Mouse (Mus musculus): Measurements from ENCODE around the gene Tbxa2r. TPM values are rescaled to one million over a fixed set of nuclear protein-coding genes. Genes with fewer than 3 reads are reported as not detected.
A peak's percentile ranks its signal among the peaks of the same experiment; 100 is the strongest.

Tbxa2r gene
- polyA plus RNA-seq, 1 experiment = 68.1 TPM

DNA sequence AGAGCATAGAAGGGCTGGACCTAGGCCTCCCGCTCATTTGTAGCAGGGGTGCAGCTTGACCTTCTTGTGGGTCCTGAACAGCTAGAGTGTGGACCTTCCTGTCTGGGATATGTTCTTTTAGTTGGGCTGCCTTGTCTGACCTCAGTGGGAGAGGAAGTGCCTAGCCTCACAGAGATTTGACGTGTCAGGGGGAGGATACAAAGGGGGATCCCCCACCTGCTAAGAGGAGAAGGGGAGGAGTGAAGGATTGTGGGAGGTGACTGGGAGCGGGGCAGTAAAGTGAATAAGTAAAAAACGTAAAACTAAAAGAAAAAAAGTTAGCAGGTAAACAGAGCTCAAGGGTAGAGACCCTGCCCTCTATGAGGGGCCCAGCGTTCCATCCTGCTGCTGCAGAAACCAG, 19.0 kb upstream of the Tbxa2r start:
- H3K4me3 ChIP-seq (ENCODE audit: extremely low read depth, insufficient read depth, insufficient read length) = no peak overlapping the region
- 61% methylated on average over 5 of the region's 5 CpGs for WGBS
- no peaks in the 10 kb centered on the region for H3K27me3 ChIP-seq (ENCODE audit: control insufficient read depth, insufficient read depth, low read length)
- H3K36me3 ChIP-seq (ENCODE audit: control insufficient read depth, insufficient read depth, low read length) = peaks cover 62% of the 10 kb centered on the region
- TF ChIP-seq CTCF (IDR thresholded peaks at IDR 0.05; ENCODE audit: extremely low read depth, insufficient read depth, insufficient read length, insufficient replicate concordance) = no peak
- TF ChIP-seq POLR2A (IDR thresholded peaks at IDR 0.05; ENCODE audit: low read depth, low read length) = no peak
- no peak overlapping the region for H3K27ac ChIP-seq (ENCODE audit: insufficient read depth, low read length)
- DNase-seq (ENCODE audit: low read depth in 1 of 2, low spot score in 2 of 2) = no peak
- H3K4me1 ChIP-seq (ENCODE audit: control insufficient read depth, insufficient read depth, insufficient read length) = peaks cover 3% of the 10 kb centered on the region; the same call in 1 of the 2 replicates

DNA sequence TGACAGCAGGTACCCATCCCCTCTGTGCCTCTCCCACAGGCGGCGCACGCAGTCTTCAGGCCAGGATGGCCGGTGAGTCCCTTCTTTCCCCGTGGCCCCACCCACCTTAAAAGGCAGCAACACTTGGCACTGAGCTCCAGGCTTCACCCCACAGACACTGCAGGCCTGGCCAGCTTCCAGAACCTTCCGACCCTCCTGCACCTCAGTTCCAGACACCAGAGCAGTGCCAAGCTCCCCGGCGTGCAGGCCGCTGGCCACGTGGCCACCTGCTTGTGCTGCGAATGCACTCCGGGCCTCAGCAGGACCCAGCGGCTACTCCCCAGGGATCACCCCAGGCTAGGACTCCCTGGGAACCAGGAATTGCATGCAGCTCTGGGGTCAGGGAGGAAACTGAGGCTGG, 14.9 kb upstream of the Tbxa2r start:
- H3K36me3 ChIP-seq (ENCODE audit: control insufficient read depth, insufficient read depth, low read length) = peaks cover 56% of the 10 kb centered on the region
- 93% methylated on average over 13 of the region's 13 CpGs for WGBS
- DNase-seq (ENCODE audit: low read depth in 1 of 2, low spot score in 2 of 2) = no peak

DNA sequence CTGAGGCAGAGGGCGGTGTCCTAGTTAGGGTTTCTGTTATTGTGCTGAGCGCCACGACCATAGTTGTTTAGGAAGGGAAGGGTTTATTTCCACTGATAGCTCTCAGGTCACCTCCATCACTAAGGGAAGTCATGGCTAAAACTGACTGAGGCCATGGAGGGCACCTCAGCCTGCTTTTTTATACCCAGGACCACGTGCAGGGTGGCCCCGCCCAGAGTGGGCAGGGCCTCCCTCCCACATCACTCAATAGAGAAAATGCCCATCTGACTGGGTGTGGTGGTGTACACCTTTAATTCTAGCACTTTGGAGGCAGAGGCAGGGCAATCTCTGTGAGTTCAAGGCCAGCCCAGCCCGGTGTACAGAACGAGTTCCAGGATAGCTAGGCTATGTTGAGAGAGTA, 14.3 kb upstream of the Tbxa2r start:
- Histone ChIP-seq H3K27ac (ENCODE audit: insufficient read depth, low read length) (no peak overlapping the region), H3K27me3 (ENCODE audit: control insufficient read depth, insufficient read depth, low read length) (no peaks in the 10 kb centered on the region), H3K4me1 (ENCODE audit: control insufficient read depth, insufficient read depth, insufficient read length) (peaks cover 3% of the 10 kb centered on the region; the same call in 1 of the 2 replicates), H3K4me3 (ENCODE audit: extremely low read depth, insufficient read depth, insufficient read length) (no peak overlapping the region), H3K36me3 (ENCODE audit: control insufficient read depth, insufficient read depth, low read length) (peaks cover 53% of the 10 kb centered on the region)
- no peak for DNase-seq (ENCODE audit: low read depth in 1 of 2, low spot score in 2 of 2)
- TF ChIP-seq CTCF (IDR thresholded peaks at IDR 0.05; ENCODE audit: extremely low read depth, insufficient read depth, insufficient read length, insufficient replicate concordance) (no peak), POLR2A (IDR thresholded peaks at IDR 0.05; ENCODE audit: low read depth, low read length) (no peak)
- 77% methylated on average over 7 of the region's 7 CpGs for whole genome bisulfite sequencing

More for the DNA sequence above, 14.9 kb upstream of the Tbxa2r start:
- Histone ChIP-seq H3K27ac (ENCODE audit: insufficient read depth, low read length) (no peak overlapping the region), H3K27me3 (ENCODE audit: control insufficient read depth, insufficient read depth, low read length) (no peaks in the 10 kb centered on the region), H3K4me3 (ENCODE audit: extremely low read depth, insufficient read depth, insufficient read length) (no peak overlapping the region), H3K4me1 (ENCODE audit: control insufficient read depth, insufficient read depth, insufficient read length) (peaks cover 3% of the 10 kb centered on the region; the same call in 1 of the 2 replicates)
- TF ChIP-seq POLR2A (IDR thresholded peaks at IDR 0.05; ENCODE audit: low read depth, low read length) (no peak), CTCF (IDR thresholded peaks at IDR 0.05; ENCODE audit: extremely low read depth, insufficient read depth, insufficient read length, insufficient replicate concordance) (no peak)

GRCm38 (mm10) chr10:81315587-81315986, 12.9 kb upstream of the Tbxa2r start:
- DNase-seq (ENCODE audit: low read depth in 1 of 2, low spot score in 2 of 2) = no peak
- no peak overlapping the region for H3K27ac ChIP-seq (ENCODE audit: insufficient read depth, low read length)
- WGBS = 86% methylated on average over 16 of the region's 16 CpGs
- TF ChIP-seq POLR2A (IDR thresholded peaks at IDR 0.05; ENCODE audit: low read depth, low read length) (no peak), CTCF (IDR thresholded peaks at IDR 0.05; ENCODE audit: extremely low read depth, insufficient read depth, insufficient read length, insufficient replicate concordance) (no peak)
- H3K36me3 ChIP-seq (ENCODE audit: control insufficient read depth, insufficient read depth, low read length) = peaks cover 42% of the 10 kb centered on the region
- H3K4me3 ChIP-seq (ENCODE audit: extremely low read depth, insufficient read depth, insufficient read length) = no peak overlapping the region
- H3K4me1 ChIP-seq (ENCODE audit: control insufficient read depth, insufficient read depth, insufficient read length) = peaks cover 5% of the 10 kb centered on the region; the same call in 1 of the 2 replicates
- H3K27me3 ChIP-seq (ENCODE audit: control insufficient read depth, insufficient read depth, low read length) = no peaks in the 10 kb centered on the region

DNA sequence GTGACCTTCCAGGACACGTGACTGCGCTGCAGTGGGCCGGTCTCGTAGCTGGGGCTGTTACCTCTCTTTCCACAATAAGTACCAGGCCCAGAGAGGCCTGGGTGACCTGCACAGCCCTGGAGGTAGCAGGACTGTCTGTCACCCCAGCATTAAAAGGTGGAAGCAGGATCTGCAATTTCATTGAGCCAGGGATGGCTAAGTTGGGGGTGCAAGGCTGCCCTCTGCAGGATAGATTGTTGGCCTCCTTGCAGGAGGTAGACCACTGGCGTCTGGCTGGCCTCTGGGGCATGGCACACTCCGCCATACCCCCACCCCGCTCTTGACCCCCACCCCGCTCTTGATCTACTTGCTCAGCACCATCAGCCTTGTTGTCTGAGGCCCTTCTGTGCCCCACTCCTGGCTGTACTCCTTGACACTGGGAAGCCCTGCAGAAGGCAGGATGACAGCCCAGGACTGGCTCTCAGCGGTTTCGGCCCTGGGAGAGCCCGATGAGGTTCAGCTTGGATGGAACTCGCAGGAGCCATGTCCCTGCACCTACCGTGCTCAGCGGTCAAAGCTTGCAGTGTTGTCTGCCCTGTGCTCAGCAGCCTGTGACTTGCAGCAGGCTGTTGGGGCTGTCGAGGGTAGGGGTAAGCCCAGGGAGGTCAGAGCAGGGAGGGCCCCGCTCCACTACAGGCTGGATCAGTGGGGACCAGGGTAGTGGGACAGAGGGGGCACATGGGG, 12.0 kb upstream of the Tbxa2r start:
- TF ChIP-seq POLR2A (IDR thresholded peaks at IDR 0.05; ENCODE audit: low read depth, low read length) = no peak
- TF ChIP-seq CTCF (IDR thresholded peaks at IDR 0.05; ENCODE audit: extremely low read depth, insufficient read depth, insufficient read length, insufficient replicate concordance) = peak; percentile 38; the same call in 1 of the 2 replicates
- no peak overlapping the region for H3K27ac ChIP-seq (ENCODE audit: insufficient read depth, low read length)
- H3K27me3 ChIP-seq (ENCODE audit: control insufficient read depth, insufficient read depth, low read length) = no peaks in the 10 kb centered on the region
- no peak for DNase-seq (ENCODE audit: low read depth in 1 of 2, low spot score in 2 of 2)
- WGBS = 74% methylated on average over 16 of the region's 16 CpGs
- H3K36me3 ChIP-seq (ENCODE audit: control insufficient read depth, insufficient read depth, low read length) = peaks cover 34% of the 10 kb centered on the region
- peaks cover 5% of the 10 kb centered on the region; the same call in 1 of the 2 replicates for H3K4me1 ChIP-seq (ENCODE audit: control insufficient read depth, insufficient read depth, insufficient read length)
- H3K4me3 ChIP-seq (ENCODE audit: extremely low read depth, insufficient read depth, insufficient read length) = no peak overlapping the region

DNA sequence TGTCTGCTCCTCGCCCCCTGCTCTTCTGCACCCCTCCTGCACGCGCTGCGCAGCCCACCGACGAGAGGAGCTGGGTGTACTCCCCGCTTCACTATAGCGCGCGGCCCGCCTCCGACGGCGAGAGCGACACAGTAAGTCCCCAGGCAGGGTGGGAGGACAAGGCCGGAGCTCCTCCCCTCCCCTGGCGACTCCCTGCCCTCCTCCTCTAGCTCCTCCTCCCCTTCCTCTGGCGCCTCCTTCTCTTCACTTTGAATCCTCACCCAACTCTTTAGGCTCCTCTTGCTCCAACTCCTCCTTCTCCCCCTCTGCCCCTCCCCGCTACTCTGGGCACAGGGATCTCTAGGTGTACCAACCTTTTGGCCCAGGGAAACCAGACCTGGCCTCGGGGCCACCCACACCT, 11.3 kb upstream of the Tbxa2r start:
- TF ChIP-seq POLR2A (IDR thresholded peaks at IDR 0.05; ENCODE audit: low read depth, low read length) (no peak), CTCF (IDR thresholded peaks at IDR 0.05; ENCODE audit: extremely low read depth, insufficient read depth, insufficient read length, insufficient replicate concordance) (no peak)
- Histone ChIP-seq H3K27me3 (ENCODE audit: control insufficient read depth, insufficient read depth, low read length) (no peaks in the 10 kb centered on the region), H3K4me1 (ENCODE audit: control insufficient read depth, insufficient read depth, insufficient read length) (peaks cover 9% of the 10 kb centered on the region; the same call in 1 of the 2 replicates), H3K27ac (ENCODE audit: insufficient read depth, low read length) (no peak overlapping the region), H3K4me3 (ENCODE audit: extremely low read depth, insufficient read depth, insufficient read length) (no peak overlapping the region), H3K36me3 (ENCODE audit: control insufficient read depth, insufficient read depth, low read length) (peaks cover 27% of the 10 kb centered on the region)
- DNase-seq (ENCODE audit: low read depth in 1 of 2, low spot score in 2 of 2) = no peak
- 50% methylated on average over 19 of the region's 20 CpGs for WGBS

Data from spleen, adult 2 months (tissue).